Mouse (Mus musculus): Measurements from ENCODE around the gene Tmem107.
A peak's percentile ranks its signal among the peaks of the same experiment; 100 is the strongest.
"Not testable (repeated sequence)": the region's sequence is repeated elsewhere in the genome, so short reads cannot be mapped to it uniquely, and the experiment has no call there.

Gene Tmem107

DNA sequence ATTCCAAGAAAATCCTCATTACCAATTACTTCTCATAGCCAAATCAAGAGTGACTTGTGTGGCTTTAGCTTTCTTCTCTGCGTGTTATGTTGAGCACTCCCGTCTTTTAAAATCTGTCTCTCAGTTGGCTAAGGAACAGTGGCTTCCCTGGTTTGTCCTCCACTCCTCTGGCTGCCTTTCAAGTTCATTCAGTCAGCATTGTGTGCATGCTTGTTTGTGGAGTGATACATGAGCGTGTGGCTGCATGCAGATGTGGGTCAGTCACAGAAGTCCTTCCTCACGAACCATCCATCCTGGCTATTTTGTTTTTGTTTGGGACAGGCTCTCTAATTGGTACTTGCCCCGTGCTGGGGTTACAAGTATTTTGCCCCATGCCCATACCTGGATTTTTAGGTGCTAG lies 6.0 kb downstream of the Tmem107 start:
- no peak for DNase-seq

DNA sequence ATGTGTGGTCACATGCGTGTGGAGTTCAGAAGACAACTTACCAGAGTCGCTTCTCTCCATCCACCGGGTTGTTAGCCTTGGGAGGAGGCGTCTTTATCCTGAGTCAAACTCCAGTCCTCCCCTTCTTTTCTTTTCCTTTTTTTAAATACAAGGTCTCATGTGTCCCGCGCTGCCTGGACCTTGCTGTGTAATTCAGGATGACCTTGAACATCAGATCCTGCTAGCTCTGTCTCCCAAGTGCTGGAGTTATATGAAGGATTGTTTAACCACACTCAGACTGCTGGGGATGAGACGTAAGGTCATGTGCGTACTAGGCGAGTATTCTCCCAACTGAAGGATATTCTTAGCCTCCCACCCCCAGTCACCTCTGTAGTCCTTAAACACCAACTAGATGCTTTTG lies 6.7 kb downstream of the Tmem107 start:
- no peak for DNase-seq

DNA sequence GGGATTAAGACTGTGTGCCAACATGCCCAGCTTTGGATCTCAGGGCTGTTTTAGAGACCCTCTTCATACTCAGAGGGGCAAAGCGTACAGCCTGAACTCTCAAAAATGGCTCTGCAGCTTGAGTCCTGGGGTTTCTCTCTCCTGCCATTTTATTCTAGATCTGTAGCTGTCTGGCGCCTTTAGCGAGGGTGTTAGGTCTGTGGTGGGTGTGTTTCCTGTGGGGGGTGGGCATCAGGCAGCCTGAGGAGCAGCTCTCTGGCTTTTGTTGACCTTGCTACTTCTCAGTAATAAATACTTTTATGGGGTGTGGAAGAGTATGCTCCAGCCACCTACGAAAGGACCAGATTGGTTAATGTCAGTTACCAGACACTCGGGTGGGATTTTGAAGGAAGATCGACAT lies 7.4 kb downstream of the Tmem107 start:
- no peak for DNase-seq

DNA sequence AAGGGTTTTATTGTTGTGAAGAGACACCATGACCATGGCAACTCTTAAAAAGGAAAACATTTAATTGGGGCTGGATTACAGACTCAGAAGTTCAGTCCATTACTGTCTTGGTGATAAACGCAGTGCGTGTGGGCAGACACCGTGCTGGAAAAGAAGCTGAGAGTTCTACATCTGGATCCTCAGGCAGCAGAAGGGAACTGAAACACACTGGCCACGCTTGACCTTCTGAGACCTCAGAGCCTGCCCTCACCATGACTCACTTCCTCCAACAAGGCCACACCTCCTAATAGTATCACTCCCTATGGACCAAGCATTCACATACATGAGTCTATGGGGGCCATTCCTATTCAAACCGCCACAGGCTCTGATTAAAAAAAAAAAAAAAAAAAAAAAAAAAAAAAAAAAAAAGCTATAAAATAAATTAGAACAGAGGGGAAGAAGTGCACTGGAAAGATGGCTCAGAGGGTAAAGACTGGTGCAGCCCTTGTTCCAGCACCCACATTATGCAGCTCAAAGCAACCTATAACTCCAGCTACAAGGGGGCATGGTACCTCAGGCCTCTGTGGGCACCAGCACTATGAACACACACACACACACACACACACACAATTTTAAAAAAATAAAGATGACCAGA lies 8.3 kb downstream of the Tmem107 start:
- peak; percentile 39 for DNase-seq

DNA sequence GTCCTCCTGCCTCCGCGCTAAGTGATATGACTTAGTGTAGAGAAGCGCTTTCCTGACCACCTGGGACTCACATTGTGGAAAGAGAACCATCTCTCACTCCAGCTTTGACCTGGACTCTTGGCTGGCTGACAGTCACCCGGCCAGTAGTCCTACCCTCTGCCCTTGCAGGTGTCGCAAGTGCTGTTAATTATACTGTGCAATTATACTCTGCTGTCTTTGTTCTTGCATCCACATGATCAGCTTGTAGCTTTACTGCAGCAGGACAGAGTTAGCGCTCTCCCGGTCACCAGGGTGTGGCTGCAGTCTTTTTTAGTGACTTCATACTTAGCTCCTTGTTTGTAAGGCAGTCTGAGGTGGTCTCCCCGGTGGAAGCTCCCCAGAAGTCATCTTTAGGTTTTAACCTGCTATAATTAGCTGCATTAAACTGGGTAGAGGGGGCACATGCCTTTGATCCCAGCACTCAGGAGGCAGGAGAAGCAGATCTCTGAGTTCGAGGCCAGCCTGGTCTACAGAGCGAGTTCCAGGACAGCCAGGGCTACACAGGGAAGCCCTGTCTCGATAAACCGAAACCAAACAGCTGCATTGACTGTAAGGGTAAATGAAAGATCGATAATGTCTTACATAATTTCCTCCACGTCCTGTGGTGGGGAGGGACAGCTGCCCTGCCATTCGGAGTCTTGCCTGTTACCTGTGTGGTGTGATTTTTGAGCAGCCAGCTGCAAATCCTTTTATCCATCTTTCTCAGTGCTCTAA lies 9.7 kb downstream of the Tmem107 start:
- DNase-seq = peak in 1 of 2 experiments; percentile 15

DNA sequence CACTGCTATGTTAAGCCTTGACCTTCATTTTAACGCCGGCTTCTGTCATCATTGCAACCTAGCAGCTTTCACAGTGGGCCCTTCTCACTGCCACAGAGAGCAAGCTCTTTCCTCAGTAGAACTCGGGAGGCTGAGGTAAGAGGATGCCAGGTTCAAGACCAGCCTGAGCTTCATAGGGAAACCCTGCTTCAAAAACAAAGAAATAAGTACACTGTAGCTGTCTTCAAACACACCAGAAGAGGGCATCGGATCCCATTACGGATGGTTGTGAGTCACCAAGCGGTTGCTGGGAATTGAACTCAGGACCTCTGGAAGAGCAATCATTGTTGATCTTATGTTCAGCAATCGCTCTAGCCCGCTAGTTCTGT lies 10.2 kb downstream of the Tmem107 start:
- no peak for DNase-seq

DNA sequence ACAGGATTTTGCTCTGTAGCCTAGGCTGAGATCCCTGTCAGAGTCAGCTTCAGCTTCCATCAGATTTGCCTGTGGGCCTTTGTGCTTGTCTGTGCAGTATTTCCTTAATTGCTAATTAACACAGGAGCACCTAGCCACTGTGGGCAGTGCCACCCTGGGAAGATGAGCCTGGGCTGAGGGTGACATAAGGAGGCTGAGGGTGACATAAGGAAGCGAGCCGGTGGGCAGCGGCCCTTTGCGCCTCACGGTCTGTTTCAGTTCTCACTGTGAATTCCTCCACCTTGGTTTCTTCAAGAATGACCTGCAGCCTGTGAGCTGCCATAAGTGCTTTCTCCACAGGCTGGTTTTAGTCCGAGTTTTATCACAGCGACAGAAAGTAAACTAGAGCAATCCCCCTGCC lies 11.0 kb downstream of the Tmem107 start:
- DNase-seq = peak in 1 of 2 experiments; percentile 14

DNA sequence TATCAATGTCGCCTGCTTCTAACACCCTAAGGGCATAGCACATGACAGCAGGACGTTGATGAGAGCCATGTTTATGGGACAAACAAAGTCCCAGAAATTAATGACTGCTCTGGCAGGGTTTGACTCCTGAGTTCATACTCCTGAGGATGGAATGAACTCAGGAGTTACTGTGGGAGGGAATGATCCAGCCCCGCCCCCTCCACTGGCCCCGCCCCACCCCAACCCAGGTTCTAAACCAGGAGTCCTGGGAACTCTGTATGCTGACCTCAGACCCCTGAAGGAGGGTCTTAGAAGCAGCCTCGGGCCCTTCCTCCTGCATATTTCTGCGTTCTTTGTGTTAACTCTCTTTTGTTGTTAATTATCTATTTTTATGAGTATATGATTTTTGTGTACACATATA lies 15.0 kb downstream of the Tmem107 start:
- DNase-seq = no peak

DNA sequence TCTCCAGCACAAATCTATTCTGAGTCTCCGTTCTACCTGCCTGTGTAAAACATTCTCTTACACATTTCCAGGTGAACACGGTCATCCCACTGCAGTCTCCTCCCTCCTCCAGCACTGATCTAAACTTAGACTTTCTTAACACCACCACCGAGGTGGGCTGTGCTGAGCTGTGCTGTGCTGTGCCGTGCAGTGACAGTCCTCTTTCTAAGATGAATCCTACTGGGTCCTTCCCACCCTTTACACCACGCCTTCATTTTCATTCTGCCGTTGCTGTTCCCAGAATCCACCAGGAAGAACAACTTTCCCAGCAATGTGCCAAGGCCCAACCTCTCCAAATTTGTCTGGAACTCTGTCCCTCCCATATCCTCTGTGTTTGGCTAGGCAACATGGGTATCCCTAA lies 15.8 kb downstream of the Tmem107 start:
- DNase-seq = no peak

DNA sequence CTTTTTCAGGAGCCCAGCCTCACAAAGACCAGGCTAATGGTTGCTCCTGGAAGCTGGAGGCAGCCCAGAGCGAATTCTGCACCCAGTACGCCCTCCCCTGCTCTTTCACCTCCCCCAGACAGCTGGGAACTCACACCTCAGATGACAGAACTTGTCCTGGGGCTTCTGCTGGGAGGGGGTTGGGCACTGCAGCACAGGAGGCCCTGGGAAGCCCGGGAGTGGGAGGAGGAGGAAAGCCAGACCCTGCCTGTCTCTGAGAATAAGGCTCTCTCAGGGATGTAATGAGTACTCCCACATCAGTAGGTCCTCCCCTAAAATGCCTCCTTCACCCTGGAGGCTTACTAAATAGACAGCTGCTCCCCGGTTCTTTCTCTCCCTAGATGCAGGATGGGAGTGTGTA lies 16.5 kb downstream of the Tmem107 start:
- DNase-seq = no peak

DNA sequence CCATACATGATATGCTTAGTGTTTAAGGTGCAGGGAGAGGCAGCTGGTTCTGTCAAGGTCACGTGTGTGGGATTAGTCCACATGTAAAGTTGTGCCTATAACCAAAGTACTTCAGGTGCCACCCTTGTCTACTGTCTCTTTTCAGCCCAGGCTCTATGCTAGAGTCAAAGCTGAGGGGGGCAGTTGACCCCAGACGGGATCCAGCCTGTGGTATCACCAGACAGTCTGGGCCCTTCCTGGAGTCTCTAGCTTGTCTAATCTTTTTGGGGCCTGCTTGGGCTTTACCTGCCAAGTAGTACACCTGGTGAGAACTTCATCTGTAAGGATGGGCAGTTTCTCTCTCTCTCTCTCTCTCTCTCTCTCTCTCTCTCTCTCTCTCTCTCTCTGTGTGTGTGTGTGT lies 17.0 kb downstream of the Tmem107 start:
- no peak for DNase-seq

DNA sequence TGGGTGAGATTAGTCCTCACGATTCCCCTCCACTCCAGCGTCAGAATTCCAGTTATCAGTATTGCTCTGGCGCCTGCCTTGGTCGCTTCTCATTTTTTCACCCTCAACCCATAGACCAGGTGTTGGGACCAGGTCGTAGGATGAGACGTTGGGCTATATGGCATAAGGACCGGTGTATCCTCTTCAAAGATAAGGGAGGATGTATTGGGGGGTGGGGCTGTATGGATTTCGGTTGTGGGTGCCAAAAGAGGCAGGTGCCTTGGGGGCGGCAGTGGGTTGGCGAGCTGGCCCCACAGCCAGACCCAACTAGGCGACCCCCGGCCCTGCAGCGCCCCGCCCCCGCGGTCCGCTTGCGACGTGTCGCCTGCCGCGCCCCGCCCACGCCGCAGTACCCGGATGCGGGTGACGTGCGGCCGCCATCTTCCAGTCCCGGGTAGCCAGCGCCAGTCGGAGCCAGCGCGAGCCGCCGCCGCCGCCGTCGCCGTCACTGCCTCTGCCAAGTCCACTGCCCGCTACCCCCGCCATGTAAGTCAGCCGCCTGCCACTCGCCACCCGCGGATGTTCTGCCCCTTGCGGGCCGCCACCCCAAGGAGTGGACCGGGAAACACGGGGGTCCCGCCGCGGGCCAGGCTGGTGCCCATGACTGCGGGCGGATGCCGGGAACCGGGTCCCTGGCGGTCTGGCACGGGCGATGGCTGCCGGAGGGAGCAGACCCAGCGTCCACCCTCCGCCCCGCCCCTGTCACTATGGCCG lies 17.7 kb downstream of the Tmem107 start, which contains the start of gene Vamp2:
Vamp2 (plus strand) TSS at position 388 of the 753 bp plus-strand sequence.
- DNase-seq = peak; percentile 93 to 95

DNA sequence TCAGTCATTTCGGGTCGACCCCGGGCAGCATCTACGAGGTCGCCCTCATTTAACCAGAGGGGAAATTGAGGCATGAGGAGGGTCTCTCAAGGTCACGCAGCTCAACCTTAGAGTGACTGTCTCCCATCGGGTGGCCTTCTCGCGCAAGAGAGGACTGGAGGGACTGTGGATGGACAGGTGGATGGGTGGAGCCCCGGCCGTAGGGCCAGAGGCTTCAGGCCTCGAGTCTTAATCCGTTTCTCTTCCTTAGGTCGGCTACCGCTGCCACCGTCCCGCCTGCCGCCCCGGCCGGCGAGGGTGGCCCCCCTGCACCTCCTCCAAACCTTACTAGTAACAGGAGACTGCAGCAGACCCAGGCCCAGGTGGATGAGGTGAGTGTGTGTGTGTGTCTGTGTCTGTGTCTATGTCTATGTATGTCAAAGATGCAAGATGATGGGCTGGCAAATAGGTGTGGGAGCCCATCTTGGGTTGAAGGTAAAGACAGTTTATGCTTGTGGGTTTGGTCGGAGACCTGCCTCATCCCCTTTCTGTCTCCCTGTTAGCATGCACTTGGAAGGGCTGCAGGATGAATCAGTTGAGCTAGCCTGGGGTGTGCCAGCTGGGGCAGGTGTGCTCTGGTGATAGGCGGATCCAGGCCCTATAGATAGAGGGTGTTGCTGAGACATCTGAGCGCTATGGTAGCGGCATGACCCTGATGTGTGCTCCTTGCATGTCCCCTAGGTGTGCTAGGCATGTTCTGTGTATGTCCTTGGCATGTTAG lies 18.4 kb downstream of the Tmem107 start:
- DNase-seq = no peak

DNA sequence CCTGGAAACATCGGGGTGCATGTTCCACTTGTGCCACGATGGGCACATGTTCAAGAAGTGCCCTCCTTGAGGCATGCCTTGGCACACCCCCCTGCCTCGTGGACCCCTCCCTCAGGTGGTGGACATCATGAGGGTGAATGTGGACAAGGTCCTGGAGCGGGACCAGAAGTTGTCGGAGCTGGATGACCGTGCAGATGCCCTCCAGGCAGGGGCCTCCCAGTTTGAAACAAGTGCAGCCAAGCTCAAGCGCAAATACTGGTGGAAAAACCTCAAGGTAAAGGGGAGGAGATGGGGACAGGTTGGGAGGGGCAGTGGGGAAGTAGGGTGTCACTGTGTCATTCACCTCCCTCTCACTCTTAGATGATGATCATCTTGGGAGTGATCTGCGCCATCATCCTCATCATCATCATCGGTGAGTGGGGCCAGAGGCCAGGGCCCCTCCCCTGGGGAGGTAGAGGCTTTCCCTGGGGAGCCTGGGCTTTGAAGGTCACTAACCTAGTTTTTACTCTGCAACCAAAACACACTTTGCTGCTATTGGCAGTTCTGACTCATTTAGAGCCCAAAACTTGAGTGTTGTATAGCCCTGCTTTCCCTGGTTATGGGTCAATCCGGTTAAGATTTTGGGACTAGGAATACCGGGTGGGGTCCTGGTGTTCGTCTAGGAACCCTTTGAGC lies 19.1 kb downstream of the Tmem107 start:
- DNase-seq = no peak

DNA sequence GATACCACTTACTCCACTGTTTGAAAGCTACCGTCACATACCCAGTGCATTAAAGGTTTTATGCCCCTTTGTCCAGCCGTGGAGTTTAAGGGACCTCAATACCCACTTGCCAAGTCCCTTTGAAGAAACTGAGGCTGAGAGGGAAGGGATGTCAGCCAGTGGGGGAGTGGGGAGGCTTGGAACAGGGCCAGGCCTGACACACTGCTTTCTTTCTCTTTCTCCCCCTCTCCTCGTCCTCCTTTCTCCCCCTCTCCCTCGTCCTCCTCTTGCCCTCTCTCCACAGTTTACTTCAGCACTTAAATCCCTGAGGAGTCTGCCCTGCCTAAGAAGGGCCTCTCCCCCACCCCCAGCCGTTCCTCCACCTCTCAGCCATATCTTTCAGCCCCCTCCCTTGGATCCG lies 19.8 kb downstream of the Tmem107 start:
- DNase-seq = no peak

DNA sequence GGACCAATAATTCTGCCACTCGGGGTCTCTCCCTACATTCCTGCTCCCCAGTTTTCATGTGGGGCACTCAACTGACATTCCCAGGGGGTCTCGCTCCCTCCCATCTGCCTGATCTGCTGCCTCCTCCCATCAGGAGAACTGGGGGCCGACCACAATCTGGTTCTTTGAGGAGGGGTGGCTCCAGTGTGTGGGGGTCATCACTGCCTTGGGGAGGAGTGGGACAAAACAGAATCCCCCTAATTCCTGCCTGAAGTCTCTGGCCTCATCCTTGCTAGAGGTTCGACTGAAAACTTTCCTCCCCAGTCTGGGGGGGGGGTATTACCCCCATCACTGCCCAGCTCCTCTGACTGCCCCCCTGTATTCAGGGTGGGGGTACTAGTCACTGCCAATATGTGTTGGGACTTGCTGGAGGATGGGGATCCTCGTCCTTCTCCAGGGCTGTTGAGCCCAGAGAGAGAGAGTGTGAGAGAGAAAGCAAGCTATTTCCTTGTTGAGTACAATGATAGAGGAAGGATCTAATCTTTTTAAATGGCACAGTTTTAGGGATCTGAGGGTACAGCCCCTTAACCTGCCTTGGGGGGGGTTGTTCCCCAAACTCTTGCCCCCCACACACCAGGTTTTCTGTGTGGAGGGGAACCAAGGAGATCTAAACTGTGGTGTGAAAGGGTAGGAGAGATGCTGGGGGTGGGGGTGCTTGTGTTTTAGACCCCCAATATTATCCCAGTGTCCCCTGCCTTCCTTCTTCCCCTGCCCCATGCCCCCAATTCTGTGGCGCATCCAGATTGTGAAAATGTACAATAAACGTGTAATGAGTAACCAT lies 21.2 kb downstream of the Tmem107 start:
- no peak for DNase-seq

DNA sequence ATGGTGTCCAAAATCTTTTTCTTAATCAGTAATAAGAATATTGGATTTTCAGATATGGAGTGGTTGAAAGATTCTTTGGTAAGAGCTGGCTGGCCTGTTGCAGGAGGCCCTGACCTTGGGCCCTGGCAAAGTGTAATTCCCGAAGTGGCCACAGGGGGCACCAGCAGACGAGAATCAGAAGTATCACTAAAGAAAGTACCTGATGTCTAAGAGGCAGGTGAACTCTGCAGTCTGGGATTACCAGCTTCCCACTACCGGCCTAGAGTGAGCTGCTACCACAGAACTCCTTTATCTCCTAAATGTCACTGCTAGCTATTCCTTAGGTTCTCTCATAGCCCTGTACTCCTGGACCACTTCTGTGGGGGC lies 21.8 kb downstream of the Tmem107 start:
- peak; percentile 85 to 92 for DNase-seq

DNA sequence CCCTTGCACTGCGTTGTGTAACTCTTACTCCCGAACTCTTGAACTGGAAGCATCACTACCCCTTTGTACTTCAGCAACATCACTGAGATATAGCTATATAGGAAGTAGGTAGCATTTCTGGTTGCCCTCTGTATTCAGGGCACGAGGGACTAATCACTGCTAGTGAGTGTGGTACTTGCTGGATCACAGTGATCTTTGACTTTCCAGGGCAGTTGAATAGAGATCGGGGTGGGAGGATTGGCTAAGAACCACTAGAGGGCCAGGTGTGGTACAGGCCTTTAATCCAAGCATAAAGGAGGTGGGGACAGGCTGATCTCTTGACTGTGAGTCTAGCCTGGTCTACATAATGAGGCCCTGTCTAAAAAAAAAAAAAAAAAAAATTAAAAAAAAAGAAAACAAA lies 22.3 kb downstream of the Tmem107 start:
- no peak for DNase-seq

DNA sequence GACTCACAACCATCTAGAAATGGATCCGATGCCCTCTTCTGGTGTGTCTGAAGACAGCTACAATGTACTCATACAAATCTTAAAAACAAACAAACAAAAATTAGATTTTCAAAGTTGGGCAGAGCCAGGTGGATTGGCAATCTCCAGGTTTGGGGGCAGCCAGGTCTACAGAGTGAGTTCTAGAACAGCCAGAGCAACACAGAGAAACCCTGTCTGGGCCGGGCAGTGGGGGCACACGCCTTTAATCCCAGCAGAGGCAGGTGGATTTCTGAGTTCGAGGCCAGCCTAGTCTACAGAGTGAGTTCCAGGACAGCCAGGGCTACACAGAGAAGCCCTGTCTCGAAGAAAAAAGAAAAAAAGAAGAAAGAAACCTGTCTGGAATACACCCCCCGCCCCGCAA lies 23.2 kb downstream of the Tmem107 start:
- DNase-seq = not testable (repeated sequence)

DNA sequence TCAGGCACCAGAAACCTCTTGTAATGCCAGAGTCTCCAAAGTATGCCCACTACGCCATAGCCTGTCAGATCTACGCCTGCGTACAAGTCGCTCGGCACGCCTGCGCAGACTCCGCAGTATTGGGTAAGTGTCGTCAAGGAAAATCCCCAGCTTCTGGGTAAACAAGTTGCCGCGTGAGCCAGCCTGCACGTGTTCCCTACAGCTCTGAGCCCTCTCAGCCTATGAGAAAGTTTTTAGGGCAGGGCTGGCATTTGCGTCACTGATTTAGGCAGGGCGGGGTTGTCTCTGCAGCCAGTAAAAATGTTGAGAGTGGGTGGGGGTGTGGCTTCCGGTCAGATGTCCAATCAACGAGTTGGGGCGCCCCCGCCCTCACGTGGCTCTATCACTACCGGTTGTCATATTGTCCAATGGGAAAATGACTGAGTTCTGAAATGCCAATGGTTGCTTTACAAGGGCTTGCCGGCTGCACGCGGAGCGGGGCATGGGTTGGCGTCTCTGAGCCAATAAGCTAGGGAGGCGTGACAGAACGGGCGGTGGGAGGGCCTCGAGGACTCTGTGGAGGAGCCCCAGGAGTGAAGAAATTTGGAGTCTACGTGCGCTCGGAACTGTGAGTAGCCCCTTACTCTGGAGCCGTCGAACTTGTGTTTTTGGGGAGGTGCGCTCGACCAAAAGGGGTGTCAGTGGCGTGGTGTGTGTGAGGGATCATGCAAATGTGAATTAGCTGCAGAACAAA lies 24.3 kb downstream of the Tmem107 start, which contains the start of gene Per1:
Per1 (plus strand) TSS at position 521 of the 733 bp plus-strand sequence.
- peak; percentile 99 to 100 for DNase-seq

Measured in lung, postnatal 4 days (tissue).